Mouse (Mus musculus): Measurements from ENCODE around the gene Lrrc27. TPM values are rescaled to one million over a fixed set of nuclear protein-coding genes. Genes with fewer than 3 reads are reported as not detected.

Gene Lrrc27
- total RNA-seq, 2 experiments from 2014 or later, result 6.4 TPM

DNA sequence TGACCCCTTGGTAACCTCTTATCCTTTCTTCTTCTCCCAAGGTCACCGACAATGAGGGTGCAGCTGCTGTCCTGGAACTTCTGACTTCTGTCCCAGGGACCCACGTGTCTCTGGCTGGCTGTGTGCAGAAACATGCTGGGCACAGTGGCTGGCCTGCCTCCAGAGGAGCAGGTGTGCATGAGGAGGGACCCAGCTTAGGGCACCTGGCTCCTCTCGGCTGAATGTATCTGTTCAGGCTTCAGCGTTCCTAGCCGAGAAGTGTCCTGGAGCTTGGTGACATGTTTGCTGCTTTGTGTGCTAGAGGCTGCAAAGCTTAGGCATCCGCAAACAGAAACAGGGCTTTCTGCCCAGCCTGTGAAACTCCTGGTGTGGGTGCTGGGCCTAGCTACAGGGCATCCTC lies 53.6 kb downstream of the Lrrc27 start:
- no peak for DNase-seq (ENCODE audit: low spot score in 2 of 2)
- intact Hi-C loops (cut with DNase I), result no loop called here

DNA sequence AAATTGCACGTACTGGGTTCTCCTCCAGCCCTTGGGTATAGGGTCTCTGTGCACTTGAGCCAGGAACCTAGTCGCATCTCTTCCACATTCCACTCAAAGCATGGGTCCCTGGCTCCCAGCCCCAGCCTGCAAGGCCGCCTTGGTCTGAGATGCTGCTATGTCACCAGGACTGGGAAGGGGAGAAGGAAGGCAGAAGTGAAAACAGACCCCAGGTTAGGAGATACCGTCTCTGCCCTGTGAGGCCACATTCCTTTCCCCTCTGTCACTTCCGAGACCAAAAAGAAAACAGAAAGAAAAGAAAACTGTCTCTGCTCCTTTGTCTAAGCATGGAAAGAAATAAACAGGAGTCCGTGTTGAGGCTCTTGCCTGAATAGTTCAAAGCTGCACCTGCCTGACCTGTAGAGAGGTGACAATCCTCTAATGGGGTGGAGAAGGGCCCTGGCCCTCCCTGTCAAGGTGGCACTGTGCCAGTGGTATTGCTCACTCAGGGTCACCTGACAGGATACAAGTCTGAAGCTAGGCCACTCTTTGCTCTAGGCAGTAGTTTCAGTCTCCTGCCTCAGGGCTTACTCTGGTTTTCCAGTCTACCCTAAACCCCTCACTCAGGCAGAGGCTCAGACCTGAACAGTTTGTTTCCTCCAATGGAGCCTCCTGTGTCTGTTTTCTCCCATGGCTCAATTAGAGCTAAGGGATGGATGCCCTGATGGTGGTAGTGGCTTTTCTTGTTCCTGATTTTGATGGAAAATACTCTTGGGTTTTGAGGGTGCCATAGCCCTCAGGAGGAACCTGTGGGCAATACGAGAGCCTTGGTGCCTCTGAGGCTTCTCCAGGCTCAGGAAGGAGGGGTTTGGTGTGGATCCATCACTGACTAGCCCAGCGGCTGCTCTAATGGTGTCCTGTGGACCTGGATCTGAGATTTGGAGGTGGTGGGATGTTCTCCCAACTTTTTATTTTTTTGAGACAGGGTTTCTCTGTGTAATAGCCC lies 54.4 kb downstream of the Lrrc27 start:
- intact Hi-C loops (cut with DNase I), result no loop called here
- DNase-seq (ENCODE audit: low spot score in 2 of 2), result no peak

DNA sequence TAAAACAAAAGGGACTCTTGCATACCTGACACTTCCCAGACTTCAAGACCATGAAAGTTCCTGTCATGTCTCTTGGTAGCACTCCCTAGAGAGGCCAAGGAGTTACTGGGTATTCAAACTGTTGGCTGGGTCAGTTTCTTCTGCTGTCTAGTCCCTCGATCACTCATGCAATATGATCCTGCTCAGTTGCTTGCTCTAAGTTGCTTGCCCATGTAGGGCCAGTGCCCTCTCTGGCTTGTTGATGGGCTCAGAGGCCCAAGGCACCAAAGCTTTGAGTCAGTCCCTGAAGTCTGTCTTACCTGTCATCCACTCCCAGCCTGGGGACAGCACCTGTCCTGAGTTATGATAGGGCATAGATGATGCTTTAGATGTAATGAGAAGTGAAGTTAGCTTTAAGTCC lies 58.0 kb downstream of the Lrrc27 start:
- DNase-seq (ENCODE audit: low spot score in 2 of 2), result no peak
- intact Hi-C loops (cut with DNase I), result no loop called here

DNA sequence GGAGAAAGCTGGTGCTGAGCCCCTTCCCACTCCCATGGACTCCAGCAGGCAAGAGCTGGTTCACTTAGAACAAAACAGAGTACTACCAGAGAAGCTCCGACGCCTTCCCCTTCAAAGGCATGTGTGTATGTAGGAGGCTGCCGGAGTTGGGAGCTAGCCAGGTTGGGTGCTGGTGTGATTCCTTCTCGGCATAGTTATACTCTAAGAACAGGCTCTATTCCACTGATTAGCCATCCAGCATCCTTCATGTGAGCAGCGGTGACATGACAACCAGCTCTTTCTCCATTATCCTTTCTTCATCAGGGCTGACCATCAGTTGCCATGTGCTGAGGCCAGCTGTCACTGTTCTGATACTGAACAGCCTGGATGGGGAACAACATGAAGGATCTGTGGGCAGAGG lies 59.1 kb downstream of the Lrrc27 start:
- peak; percentile 73 to 79 for DNase-seq (ENCODE audit: low spot score in 2 of 2)
- intact Hi-C loops (cut with DNase I), result no loop called here

DNA sequence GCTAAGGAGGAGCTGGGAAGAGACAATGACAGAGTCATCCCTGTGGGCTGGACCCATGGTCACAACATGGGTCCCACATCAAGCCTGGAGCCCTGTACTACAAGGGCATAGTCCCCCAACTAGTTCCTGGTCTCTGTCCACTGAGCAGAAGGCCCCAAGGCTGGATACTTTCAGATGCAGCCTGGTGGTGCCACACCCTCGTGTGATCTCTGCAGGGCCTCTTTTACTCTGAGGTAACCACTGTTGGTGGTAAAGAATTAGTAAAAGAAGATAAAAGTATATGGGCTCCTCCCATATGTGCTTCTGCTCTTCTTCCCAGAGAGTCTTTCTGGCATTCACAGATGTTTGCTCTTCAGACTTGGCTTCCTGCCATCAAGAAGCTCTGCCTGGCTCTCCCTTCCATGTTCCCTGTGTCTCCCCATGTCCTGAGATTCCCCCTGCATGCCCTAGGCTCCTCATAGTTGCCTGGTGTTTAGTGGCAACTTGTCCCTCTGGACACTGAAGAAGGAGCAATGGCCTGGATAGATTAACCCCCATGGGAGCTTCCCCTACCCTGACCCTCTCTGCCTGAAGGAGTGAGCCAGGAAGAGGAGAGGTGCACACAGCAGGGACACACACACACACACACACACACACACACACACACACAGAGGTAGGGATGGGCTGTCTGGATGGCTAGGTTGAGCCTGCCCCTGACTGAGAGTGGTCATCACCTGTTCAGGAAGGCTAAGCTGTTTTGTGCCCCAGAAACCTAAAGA lies 60.0 kb downstream of the Lrrc27 start:
- no peak for DNase-seq (ENCODE audit: low spot score in 2 of 2)
- intact Hi-C loops (cut with DNase I), result no loop called here

DNA sequence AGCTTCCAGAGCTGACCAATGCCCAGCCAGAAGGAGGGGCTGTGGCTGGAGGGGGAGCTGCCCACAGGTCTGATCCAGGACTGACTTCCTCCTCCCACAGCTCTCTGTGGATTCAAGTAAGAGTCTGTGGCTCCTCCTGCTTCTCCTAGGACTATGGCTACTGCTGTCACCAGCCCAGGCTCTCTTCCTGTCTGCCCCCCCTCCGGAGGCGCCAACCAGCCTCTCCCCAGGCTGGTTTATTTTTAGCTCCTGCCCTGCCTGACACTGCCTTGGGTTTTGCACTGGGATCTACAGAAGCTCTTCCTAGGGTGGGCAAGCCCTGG lies 60.6 kb downstream of the Lrrc27 start:
- intact Hi-C loops (cut with DNase I), result no loop called here
- DNase-seq (ENCODE audit: low spot score in 2 of 2), result no peak

DNA sequence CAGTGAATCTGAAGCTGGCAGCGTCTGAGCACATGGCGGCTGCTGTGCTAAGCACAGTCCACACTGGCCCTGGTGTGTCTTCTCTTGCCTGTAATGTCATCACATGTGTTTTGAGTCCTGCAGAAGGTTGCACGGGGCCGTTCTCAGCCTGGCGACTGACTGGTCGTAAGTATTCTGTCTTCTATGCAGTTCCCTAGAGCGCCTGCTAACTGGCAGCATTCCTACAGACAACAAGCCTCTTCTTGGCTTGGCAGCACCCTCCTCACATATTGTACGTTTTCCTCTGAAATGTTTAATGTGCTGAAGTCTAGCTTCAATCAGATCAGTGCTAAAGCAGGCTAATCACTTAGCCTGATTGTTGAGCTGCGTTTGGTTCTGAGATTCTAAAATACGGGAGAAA lies 62.8 kb downstream of the Lrrc27 start:
- peak; percentile 37 to 40 for DNase-seq (ENCODE audit: low spot score in 2 of 2)
- intact Hi-C loops (cut with DNase I), result no loop called here

DNA sequence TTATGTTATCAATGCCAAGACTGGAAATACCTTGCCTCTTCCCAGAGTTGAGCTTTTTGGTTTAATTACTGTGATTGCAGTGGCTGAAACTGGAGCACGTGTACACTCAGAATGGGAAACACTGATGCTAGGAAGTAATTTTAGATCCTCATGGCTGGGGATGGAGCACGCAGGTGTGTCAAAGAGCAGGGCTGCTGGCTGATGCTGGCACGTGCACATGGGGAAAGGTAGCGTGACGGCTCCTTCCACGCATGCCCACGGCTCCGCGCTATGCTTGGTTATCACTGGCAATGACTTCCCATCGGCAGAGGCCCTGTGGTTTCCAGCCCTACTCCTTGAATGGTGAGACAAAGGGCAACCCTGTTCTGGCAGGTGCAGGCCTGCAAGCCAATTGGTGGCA lies 63.4 kb downstream of the Lrrc27 start:
- intact Hi-C loops (cut with DNase I), result no loop called here
- no peak for DNase-seq (ENCODE audit: low spot score in 2 of 2)

DNA sequence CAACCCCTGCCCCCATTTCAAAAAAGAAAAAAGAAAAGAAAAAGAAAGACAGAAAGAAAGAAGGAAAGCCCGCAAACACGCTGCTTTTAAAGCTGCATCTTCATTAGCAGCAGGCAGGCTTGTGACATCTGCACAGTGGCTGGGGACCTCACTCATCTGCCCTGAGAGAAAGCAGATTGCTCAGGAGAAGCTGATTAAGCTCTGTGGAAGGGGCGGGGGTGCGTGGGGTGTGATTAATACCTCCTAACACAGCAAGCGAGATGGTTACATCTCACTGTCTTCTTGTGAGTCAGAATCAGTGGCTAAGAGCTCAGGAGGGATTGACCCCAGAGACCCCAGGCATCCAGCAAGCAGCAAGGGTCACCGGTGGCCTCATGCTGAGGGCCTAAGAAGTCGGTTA lies 64.7 kb downstream of the Lrrc27 start:
- no peak for DNase-seq (ENCODE audit: low spot score in 2 of 2)
- intact Hi-C loops (cut with DNase I), result no loop called here

DNA sequence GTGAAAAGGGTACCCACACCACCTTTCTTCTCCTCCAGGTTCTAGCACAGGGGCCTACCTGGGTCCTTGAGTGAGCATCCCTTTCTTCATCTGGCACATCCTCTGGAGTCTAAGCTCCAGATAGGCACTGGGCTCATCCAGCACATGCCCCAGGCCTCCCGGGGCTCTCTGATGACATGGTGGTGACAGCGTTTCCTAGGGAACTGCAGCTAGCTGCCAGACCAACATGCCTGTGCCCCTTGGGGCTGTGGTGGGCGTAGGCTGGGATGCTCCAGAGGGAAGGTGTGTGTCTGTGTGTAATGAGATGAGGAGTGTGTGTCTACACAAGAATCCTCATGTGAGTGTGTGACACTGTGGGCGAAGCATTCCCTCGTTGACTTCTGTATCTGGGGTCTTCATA lies 66.8 kb downstream of the Lrrc27 start:
- intact Hi-C loops (cut with DNase I), result no loop called here
- no peak for DNase-seq (ENCODE audit: low spot score in 2 of 2)

DNA sequence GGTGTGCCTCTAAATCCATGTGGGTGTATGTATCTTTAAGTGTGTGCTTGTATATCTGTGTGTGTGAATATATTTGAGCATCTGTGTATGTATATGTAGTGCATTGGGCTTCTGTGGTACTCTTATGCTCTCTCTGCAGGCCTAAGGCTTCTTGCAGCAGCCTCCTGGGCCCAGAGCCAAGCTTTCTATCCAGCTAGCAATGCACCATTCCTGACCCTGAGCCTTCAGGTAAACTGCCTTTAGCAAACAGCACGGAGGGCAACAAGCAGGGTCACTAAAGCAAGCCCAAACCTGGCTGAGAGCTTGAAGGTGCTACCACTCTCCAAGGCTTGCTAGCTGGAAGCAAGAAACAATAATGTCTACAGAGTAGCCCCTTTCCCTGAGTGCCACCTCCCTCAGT lies 67.3 kb downstream of the Lrrc27 start:
- intact Hi-C loops (cut with DNase I), result no loop called here
- no peak for DNase-seq (ENCODE audit: low spot score in 2 of 2)

DNA sequence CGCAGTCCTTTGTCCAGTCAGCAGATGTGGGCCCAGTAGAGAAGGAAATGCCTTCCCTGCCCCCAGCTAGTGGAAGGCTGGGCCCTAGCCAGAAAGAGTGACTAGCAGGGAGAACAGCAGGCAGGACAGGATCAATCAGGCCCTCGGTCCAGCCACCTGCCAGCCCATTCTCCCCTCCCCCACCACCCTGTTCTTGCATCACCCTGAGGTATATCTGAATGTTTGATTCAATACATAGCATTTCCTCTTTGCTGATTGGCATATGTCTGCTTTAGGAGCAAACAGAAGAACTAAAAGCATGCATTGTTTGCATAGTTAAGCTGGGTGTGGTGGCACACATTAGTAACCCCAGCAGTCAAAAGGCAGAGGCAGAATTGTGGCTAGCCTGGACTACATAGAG lies 68.4 kb downstream of the Lrrc27 start:
- intact Hi-C loops (cut with DNase I), result no loop called here
- no peak for DNase-seq (ENCODE audit: low spot score in 2 of 2)

DNA sequence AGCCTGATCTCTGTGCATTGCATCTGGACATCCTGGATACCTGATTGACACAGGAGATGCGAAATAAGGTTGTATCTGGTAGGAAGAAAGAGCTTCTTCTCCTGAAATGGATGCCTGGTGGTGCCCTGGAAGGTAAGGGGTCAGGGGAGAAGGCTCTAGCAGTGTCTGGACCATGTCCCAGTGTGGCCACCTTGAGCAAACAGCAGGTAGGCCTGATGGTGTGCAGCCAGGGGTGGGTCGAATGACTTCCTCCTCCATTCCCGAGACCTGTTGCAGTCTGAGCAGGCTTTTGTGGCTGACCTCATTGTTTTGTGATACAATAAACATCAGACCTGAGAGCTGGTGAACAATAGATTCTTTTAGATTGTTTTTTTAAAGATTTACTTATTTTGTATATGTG lies 69.2 kb downstream of the Lrrc27 start:
- no peak for DNase-seq (ENCODE audit: low spot score in 2 of 2)
- intact Hi-C loops (cut with DNase I), result no loop called here

DNA sequence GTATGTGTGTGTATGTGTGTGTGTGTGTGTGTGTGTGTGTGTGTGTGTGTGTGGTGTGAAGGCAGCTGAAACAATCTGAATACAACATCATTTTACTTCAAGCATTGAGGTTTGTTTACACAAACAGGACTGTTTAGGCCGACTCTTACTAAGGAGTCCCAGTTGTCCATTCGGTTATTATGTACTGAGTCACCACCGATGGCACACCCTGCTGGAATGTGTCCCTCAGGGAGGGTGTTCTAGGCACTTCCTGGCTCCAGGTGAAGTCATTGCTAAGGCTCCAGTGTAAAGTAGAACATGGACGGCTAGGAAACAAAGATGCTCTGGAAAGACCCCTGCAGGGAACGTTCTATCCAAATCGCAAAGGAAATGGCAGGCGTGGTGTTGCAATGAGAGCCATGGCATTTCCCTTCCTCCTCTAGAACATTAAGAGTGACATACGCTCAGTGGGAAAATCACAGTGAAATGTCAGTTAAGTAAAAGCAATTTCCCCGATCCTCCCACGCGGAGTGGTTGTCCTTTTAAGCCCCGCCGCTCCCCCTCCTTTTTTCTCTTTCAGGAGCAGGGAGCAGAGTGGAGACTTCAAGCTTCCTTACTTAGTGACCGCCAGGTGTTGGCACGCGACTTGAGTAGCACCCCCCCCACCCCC lies 72.6 kb downstream of the Lrrc27 start:
- intact Hi-C loops (cut with DNase I), result no loop called here
- DNase-seq (ENCODE audit: low spot score in 2 of 2), result no peak

DNA sequence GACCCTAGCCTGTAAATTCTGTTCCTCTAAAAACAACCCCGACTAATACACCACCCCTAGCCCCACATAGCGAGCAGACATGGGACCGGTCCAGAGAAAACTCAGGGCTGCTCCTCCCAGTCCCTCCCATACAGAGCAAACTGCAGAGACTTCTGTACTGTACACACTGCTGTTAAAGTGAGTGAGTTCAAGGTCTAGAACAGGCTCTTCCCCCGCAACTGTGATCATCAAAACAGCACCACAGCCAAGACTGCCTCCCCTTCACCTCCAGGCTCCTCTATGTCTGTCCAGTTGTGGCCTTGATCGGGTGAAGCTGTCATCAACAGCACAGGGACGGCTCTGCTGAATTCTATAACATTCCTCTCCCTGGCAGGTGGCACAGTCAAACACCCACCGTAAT lies 75.8 kb downstream of the Lrrc27 start:
- no peak for DNase-seq (ENCODE audit: low spot score in 2 of 2)
- intact Hi-C loops (cut with DNase I), result no loop called here

Other genes starting within 250 kb of the Lrrc27 start
- gene Dpysl4, start 127.0 kb upstream of the Lrrc27 start, total RNA-seq (2021), result 10 to 100 TPM; 55.3 to 56.0 TPM
- 100 to 1,000 TPM; 182 to 198 TPM for gene Stk32c, start 319 bp downstream of the Lrrc27 start, total RNA-seq (2021)
- gene Pwwp2b, start 35.5 kb downstream of the Lrrc27 start, total RNA-seq (2021), result 10 to 100 TPM; 11.7 to 11.8 TPM
- 10 to 100 TPM; 56.5 to 60.1 TPM for gene Inpp5a, start 176.1 kb downstream of the Lrrc27 start, total RNA-seq (2021)

Data from left cerebral cortex, postnatal 36 days (tissue).